ENCODE assay signal across 13 mouse cellular contexts in the genomic region with DNA sequence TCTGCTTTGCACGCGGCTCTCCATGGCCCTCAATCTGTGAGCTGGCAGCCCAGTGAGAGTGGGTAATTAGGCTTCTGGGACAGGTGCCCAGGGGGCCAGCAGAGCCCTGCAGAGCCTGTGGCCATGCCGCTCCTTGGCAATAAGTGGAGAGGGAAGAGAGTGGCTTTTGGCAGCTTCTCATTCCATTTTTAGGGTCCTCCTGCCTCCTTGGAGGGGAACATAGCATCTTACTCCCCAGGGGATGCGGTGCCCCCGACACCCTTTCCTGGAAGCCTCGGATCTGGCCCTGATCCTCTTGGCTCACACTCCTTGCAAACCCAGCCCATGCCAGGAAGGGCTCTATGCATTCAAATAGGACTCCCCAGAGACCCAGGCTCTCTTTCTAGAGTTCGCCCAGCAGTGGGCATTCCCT.
DNase-seq lines count a peak whose midpoint lies in the region; ATAC-seq and TF ChIP-seq lines count a peak whose summit lies in the region.
"Had no signal": no experiment of that assay in that cellular context is flagged by ENCODE, and none has a peak within 500 bp of the region (broad histone marks: within the 10 kb centered on the region; RNA-seq: fewer than 3 reads in every experiment).

No protein-coding gene starts in this region.

- ATAC-seq in cerebellum, adult (ENCODE audit: insufficient number of reproducible peaks, low FRiP score, low TSS enrichment): peak; percentile 45; the same call in 1 of the 2 replicates
- peak; percentile 92 for ATAC-seq in forebrain, postnatal 0 days
- ATAC-seq in erythroid progenitor cell, adult 5-6 weeks (replicated peaks; ENCODE audit: low FRiP score, poor library complexity, severe bottlenecking): no peak

- H3K27me3 ChIP-seq in forebrain, postnatal 0 days (ENCODE audit: insufficient read depth, low read length): no peaks in the 10 kb centered on the region
- H3K27me3 ChIP-seq: embryonic facial prominence, embryonic 13.5 days had no signal

- no peak for DNase-seq in cerebellum, adult 11 months
- DNase-seq in right cerebral cortex, adult 18-20 months: peak; percentile 31
- DNase-seq in right cerebral cortex, postnatal 25 days: no peak
- peak; percentile 84 for DNase-seq in forebrain, postnatal 0 days
- no peak for DNase-seq in urinary bladder, postnatal 25 days (ENCODE audit: low spot score)
- DNase-seq in B cell, adult 2 months: no peak
- DNase-seq: kidney, postnatal 4 days; lung, embryonic 14.5 days; thymus, postnatal 4 days had no signal

- no peak overlapping the region for H3K4me3 ChIP-seq in forebrain, postnatal 0 days (ENCODE audit: low read depth, low read length)
- H3K4me3 ChIP-seq: embryonic facial prominence, embryonic 13.5 days had no signal

- no peak overlapping the region for H3K9ac ChIP-seq in forebrain, postnatal 0 days
- H3K9ac ChIP-seq: embryonic facial prominence, embryonic 13.5 days; lung, embryonic 14.5 days had no signal

- H3K9me3 ChIP-seq in forebrain, postnatal 0 days (ENCODE audit: low read length): no peaks in the 10 kb centered on the region
- H3K9me3 ChIP-seq: embryonic facial prominence, embryonic 13.5 days had no signal

- WGBS in forebrain, postnatal 0 days: 24% methylated on average over 6 of the region's 7 CpGs

- H3K36me3 ChIP-seq in forebrain, postnatal 0 days (ENCODE audit: insufficient read depth): no peaks in the 10 kb centered on the region
- H3K36me3 ChIP-seq: embryonic facial prominence, embryonic 13.5 days had no signal

- H3K4me2 ChIP-seq in forebrain, postnatal 0 days (ENCODE audit: low read depth): no peak overlapping the region
- H3K4me2 ChIP-seq: embryonic facial prominence, embryonic 13.5 days; heart, embryonic 11.5 days; lung, embryonic 14.5 days had no signal

- H3K27ac ChIP-seq in forebrain, postnatal 0 days (ENCODE audit: low read depth, low read length): peak overlapping the region; percentile 40; the same call in 1 of the 2 replicates
- H3K27ac ChIP-seq: embryonic facial prominence, embryonic 13.5 days had no signal

- 0 out of 2 replicates have a peak, but pooled peaks cover 13% of the 10 kb centered on the region for H3K4me1 ChIP-seq in forebrain, postnatal 0 days (ENCODE audit: insufficient read depth)

- no peak for TF ChIP-seq CTCF in forebrain, postnatal 0 days (IDR thresholded peaks at IDR 0.05; ENCODE audit: low read depth)

Comparison
In these comparisons a context has a peak if more than half of its experiments do, and no peak if none do; other contexts are left out.
1. DNase-seq: peak in right cerebral cortex, adult 18-20 months (single experiment) and forebrain, postnatal 0 days (single experiment); none in cerebellum, adult 11 months (single experiment), right cerebral cortex, postnatal 25 days (single experiment), urinary bladder, postnatal 25 days (single experiment) and B cell, adult 2 months (0 of 2).